Mouse (Mus musculus) forebrain, embryonic 11.5 days (tissue): Measurements from ENCODE around the gene Bex1. TPM values are rescaled to one million over a fixed set of nuclear protein-coding genes. Genes with fewer than 3 reads are reported as not detected.

ENCODE experiments used
- ATAC-seq: fragments of 200-750 bp; cut with Nextera tagmentation; replicated peaks from 2 replicates; pipeline ENCODE4 v1.8.0; 2017; ENCODE audit warnings: moderate TSS enrichment; ENCODE audit not compliant: low FRiP score
- DNase-seq: peaks from one replicate; pipeline ENCODE4 v3.0.0-alpha.2; 2017; ENCODE audit warnings: low spot score
- H3K27ac ChIP-seq: fragments of 300-500 bp; sonication (generic); 2 replicates; pipeline ENCODE4 v1.5.1; 2014; ENCODE audit warnings: low read depth, low read length
- H3K27me3 ChIP-seq: fragments of 300-500 bp; sonication (generic); 2 replicates; pipeline ENCODE4 v1.6.1; 2014; ENCODE audit warnings: mild to moderate bottlenecking, low read length, mixed read lengths; ENCODE audit not compliant: control insufficient read depth, insufficient read depth
- H3K36me3 ChIP-seq: fragments of 300-500 bp; sonication (generic); 2 replicates; pipeline ENCODE4 v1.6.1; 2014; ENCODE audit warnings: mild to moderate bottlenecking, low read length, moderate library complexity, mixed read lengths; ENCODE audit not compliant: control insufficient read depth, insufficient read depth
- H3K4me1 ChIP-seq: fragments of 300-500 bp; sonication (generic); replicated peaks from 2 replicates; pipeline ENCODE4 v1.6.1; 2014; ENCODE audit warnings: low read length, mixed read lengths; ENCODE audit not compliant: control insufficient read depth, insufficient read depth
- H3K4me2 ChIP-seq: fragments of 300-500 bp; sonication (generic); 2 replicates; pipeline ENCODE4 v1.6.1; 2014; ENCODE audit warnings: low read depth, mild to moderate bottlenecking, low read length, moderate library complexity, mixed read lengths; ENCODE audit not compliant: severe bottlenecking
- H3K4me3 ChIP-seq: fragments of 300-500 bp; sonication (generic); 2 replicates; pipeline ENCODE4 v1.5.1; 2014; ENCODE audit warnings: low read depth, low read length
- H3K9ac ChIP-seq: fragments of 300-500 bp; sonication (generic); 2 replicates; pipeline ENCODE4 v1.6.1; 2014; ENCODE audit warnings: low read length
- H3K9me3 ChIP-seq: fragments of 300-500 bp; sonication (generic); 2 replicates; pipeline ENCODE4 v1.6.1; 2016; ENCODE audit warnings: low read length, mixed read lengths; ENCODE audit not compliant: control insufficient read depth
- WGBS: fragments of 180-500 bp; shearing (Covaris S2); extraction: QIAGEN DNeasy Blood & Tissue Kit; methylation state at CpG from one replicate; pipeline ENCODE4 v1.1.7; 2014; 5-methylcytosine and 5-hydroxymethylcytosine counted together
- polyA plus RNA-seq: library from polyadenylated mRNA; unstranded; fragments of >200 nt; fragmentation: Nextera tagmentation; extraction: Ambion mirVana; gene quantifications from 2 replicates; pipeline ENCODE4 v1.2.1, GENCODE M21; 2014

The Bex1 gene
- polyA plus RNA-seq, 1 experiment from 2014 or later: 135 TPM

DNA sequence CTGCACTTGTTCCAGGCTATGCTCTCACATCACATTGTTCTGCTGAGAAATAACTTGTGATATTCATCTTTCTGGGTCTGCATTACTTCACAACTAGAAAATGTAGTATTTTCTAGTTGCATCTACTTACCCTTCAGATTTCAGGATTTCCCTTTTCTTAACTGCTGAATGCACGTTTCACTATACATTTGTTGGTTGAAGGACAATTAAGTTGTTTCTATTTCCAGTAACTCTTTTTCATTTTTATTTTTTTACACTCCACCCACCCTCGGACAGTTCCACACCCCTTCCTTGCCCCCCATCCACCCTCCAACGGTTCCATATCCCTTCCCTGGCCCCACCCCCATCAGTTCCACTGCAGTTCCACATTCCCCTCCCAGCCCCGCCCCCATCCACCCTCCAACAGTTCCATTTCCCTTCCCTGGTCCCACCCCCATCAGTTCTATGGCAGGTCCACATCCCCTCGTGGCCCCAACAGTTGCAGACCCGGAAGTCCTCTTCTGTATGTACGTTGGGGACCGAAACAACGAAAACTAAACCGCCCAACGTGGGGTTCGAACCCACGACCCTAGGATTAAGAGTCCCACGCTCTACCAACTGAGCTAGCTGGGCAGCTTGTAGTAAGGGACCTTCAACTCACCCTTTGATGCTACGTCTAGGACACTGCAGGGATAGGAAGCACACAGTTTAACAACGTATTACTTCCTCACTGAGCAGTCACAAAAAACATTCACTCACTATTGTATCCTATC is 19.9 kb downstream of the Bex1 start:
- Histone ChIP-seq H3K27me3 (no peaks in the 10 kb centered on the region), H3K4me2 (no peak overlapping the region), H3K9ac (no peak overlapping the region), H3K36me3 (no peaks in the 10 kb centered on the region), H3K27ac (no peak overlapping the region), H3K9me3 (no peaks in the 10 kb centered on the region; the same call in 1 of the 2 replicates), H3K4me1 (no peaks in the 10 kb centered on the region), H3K4me3 (no peak overlapping the region)
- 73% methylated on average over 16 of the region's 16 CpGs for WGBS
- DNase-seq (no peak), ATAC-seq (no peak)

DNA sequence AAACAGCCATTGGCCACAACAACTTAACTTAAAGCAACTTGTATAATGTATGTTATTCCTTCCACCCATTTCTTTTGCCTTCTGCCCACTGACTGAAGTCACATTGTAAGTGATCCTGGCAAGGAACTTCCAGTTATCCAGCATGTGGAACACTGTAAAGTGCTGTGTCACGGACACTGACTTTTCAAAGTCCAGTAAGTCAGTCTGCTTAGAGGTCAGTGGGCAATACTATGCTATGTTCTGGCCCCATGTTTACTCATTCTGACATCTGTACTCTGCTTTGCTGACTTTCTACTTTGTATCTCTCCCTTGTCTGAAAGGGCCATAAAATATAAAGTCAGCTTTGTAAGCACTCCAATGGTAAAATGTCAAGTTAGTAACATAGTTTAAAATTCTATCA is 32.2 kb downstream of the Bex1 start:
- 91% methylated on average over 1 of the region's 1 CpGs for WGBS
- no peaks in the 10 kb centered on the region for H3K9me3 ChIP-seq
- no peaks in the 10 kb centered on the region for H3K4me1 ChIP-seq
- H3K4me2 ChIP-seq: no peak overlapping the region
- no peak for ATAC-seq
- no peak overlapping the region for H3K9ac ChIP-seq
- H3K27ac ChIP-seq: no peak overlapping the region
- H3K27me3 ChIP-seq: peaks cover 2% of the 10 kb centered on the region; the same call in 1 of the 2 replicates
- no peak overlapping the region for H3K4me3 ChIP-seq
- no peak for DNase-seq
- no peaks in the 10 kb centered on the region for H3K36me3 ChIP-seq

DNA sequence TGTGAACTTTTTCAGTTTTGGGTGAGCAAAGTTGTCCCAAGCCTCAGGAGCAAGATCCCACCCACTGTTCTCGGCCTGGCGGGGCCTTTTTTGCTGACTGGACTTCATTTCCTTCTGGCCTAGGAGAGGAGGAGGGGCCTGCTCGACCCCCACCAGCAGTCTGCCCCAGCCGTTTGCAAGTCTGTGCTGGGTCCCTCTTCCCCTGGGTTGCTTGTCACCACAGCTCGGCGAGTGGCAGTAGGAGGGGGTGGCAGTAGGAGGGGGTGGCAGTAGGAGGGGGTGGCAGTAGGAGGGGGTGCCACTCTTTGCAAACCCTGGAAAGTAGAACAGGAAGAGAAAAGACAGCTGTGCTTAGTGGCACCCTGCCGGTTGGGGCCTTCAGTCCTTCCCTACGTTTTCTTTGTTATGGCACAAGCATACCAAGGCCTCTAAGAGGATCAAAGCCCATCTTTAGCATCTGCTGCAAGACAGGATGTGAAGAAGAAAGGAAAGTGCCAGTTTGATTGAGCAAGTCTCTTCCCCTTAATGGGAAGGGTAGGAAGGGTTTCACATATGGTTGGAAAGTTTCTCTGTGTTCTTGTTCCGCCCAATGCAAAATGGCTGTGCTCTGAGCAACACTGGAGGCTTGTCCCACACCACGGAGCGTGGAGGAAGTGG is 34.3 kb downstream of the Bex1 start:
- no peak for DNase-seq
- Histone ChIP-seq H3K4me3 (no peak overlapping the region), H3K4me2 (no peak overlapping the region), H3K36me3 (no peaks in the 10 kb centered on the region), H3K4me1 (no peaks in the 10 kb centered on the region), H3K27ac (no peak overlapping the region), H3K27me3 (peaks cover 2% of the 10 kb centered on the region; the same call in 1 of the 2 replicates), H3K9ac (no peak overlapping the region), H3K9me3 (no peaks in the 10 kb centered on the region)
- WGBS: 28% methylated on average over 11 of the region's 11 CpGs
- ATAC-seq: peak; percentile 61; the same call in 1 of the 2 replicates

DNA sequence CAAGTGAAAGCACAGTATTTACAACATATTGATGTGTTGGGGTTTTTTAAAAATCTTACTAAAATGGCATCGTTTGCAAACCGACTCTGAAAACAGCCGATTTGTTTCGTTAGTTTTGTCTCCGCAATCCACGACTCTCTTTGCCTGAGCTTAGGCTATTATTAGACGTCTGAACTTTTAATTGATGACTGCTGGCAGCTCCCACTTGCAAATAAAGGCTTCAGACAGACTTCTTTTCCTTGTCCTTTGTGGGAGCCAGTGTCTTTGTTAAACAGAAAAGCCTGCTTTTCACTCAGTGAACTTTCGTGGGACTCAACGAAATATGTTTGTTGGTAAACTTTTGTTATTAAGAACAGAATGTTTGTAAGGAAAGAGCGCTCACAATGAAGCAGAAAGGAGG is 42.5 kb downstream of the Bex1 start:
- H3K4me1 ChIP-seq: no peaks in the 10 kb centered on the region
- H3K4me2 ChIP-seq: peak overlapping the region; percentile 48
- WGBS: 13% methylated on average over 10 of the region's 10 CpGs
- peak overlapping the region; percentile 1; the same call in 1 of the 2 replicates for H3K9ac ChIP-seq
- no peak overlapping the region for H3K27ac ChIP-seq
- no peaks in the 10 kb centered on the region for H3K36me3 ChIP-seq
- no peak for DNase-seq
- no peaks in the 10 kb centered on the region for H3K27me3 ChIP-seq
- peak overlapping the region; percentile 49 for H3K4me3 ChIP-seq
- no peaks in the 10 kb centered on the region for H3K9me3 ChIP-seq
- no peak for ATAC-seq

DNA sequence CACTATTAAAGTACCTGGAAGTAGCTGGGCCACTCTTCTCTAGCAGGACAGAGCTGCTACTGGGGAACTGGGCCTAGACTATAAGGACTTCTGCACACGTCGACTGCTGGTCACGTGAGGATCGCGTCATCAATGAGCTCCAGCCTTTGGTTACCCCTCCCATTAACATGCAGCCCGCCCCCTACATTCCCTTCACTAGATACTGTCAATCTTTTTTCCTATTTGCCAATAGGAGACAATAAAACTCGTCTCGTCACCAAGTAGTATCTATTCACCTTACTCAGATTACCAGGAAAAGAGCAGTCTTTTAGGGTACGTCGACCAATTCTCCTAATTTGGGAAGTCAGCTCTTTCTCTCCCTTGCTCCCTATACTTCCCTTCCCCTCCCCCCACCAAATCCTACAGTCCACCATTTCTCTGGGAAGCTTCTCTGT is 43.2 kb downstream of the Bex1 start, which contains the start of gene Tceal8:
Gene Tceal8 (minus strand): TSS at position 225 of the 434 bp plus-strand sequence.
- Histone ChIP-seq H3K4me2 (peak within 1 kb of the TSS; percentile 48), H3K36me3 (no peaks in the 10 kb centered on the region), H3K9ac (peak within 1 kb of the TSS; percentile 67), H3K4me1 (no peaks in the 10 kb centered on the region), H3K4me3 (peak within 1 kb of the TSS; percentile 49), H3K9me3 (no peaks in the 10 kb centered on the region), H3K27ac (peak within 1 kb of the TSS; percentile 59; the same call in 1 of the 2 replicates), H3K27me3 (no peaks in the 10 kb centered on the region)
- whole genome bisulfite sequencing: 20% methylated on average over 10 of the region's 10 CpGs
- DNase-seq (peak; percentile 81), ATAC-seq (peak; percentile 96)

DNA sequence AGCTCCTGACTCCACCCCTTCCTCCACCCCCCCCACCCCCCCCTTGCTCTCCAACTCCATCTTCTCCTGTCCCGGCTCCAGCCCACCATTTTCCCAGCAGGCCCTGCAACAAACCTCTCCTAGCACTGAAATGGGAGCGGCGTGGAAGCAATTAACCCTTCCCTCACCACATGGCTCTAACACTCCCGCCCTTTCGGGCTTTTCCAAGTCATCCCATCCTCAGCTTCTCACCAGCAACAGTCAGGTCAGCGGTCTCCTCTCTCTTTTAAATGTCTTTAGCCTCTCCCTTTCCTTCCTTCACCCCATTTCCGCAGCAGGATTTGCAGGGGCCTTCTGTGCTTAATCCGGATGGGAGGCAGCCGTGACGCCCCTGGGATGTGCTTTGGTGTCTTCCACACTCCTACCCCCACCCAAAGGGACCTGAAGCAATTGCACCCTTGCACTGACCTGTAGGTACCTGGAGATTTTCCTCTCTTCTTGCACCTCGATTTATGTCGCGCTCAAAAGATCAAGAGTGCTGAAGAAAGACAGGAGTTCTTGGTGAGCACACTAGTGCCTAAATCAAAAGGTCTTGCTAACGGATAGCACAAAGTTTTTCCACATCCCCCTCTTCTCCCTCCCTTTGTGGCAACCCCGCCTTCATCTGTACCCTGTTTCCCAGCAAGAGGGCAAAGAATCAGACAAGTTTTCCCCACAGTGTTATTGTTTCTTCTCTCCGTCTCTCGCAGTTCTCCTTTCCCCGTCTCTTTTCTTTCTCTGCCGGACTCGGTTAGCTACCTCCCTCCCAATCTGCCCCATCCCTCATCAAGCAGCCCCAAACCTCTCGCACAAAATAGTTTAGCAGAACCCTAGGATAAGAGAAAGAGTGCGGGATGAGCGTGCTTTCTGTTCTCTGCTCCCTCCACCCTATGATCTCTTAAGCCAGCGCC is 43.9 kb downstream of the Bex1 start:
- H3K36me3 ChIP-seq: no peaks in the 10 kb centered on the region
- WGBS: 15% methylated on average over 24 of the region's 24 CpGs

DNA sequence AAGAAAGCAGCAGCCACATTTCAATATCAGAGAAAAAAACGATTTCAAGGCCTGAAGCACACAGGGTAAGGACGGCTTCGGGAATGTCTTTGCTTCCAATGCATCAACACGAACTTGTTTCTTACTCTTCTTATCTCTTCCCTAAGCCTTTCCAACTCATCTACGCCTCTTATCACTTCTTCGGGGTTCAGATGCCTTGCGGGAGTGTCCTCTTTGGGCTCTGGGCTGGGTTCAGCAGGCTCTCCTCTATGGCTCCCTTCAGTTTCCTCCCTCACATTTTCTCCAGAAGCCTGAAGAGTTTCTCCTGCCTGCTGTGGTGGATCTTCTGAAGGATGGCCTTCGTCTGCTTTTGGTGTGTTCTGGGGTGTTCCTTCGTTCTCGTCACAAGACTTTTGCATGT is 44.7 kb downstream of the Bex1 start:
- Histone ChIP-seq H3K4me1 (no peaks in the 10 kb centered on the region), H3K4me2 (peak overlapping the region; percentile 48), H3K36me3 (no peaks in the 10 kb centered on the region), H3K4me3 (peak overlapping the region; percentile 49), H3K9me3 (no peaks in the 10 kb centered on the region), H3K27me3 (no peaks in the 10 kb centered on the region), H3K9ac (no peak overlapping the region), H3K27ac (no peak overlapping the region)
- no peak for ATAC-seq
- no peak for DNase-seq
- 69% methylated on average over 10 of the region's 10 CpGs for WGBS

More for the DNA sequence above, 43.9 kb downstream of the Bex1 start:
- H3K27me3 ChIP-seq: no peaks in the 10 kb centered on the region
- peak overlapping the region; percentile 48 for H3K4me2 ChIP-seq
- H3K27ac ChIP-seq: peak overlapping the region; percentile 59; the same call in 1 of the 2 replicates
- H3K9me3 ChIP-seq: no peaks in the 10 kb centered on the region
- peak overlapping the region; percentile 67 for H3K9ac ChIP-seq
- ATAC-seq (peak; percentile 75), DNase-seq (peak; percentile 78)
- peak overlapping the region; percentile 49 for H3K4me3 ChIP-seq
- no peaks in the 10 kb centered on the region for H3K4me1 ChIP-seq
